Mouse (Mus musculus): ENCODE measurements around the gene Rnf111.
"Not testable (repeated sequence)": the region's sequence is repeated elsewhere in the genome, so short reads cannot be mapped to it uniquely, and the experiment has no call there.

The Rnf111 gene

GRCm38 (mm10) chr9:70503626-70504041 lies at the start of gene Rnf111:
Rnf111 (minus strand) TSS chr9:70503725.
- DNase-seq = peak; percentile 97

- not testable (repeated sequence) for DNase-seq
These were observed 48.7 kb upstream of the Rnf111 start for GRCm38 (mm10) chr9:70552233-70552632.

- no peak for DNase-seq
These were observed 48.0 kb upstream of the Rnf111 start for GRCm38 (mm10) chr9:70551524-70551923.

- DNase-seq = no peak
These were observed 44.8 kb upstream of the Rnf111 start for GRCm38 (mm10) chr9:70548304-70548703.

- DNase-seq = not testable (repeated sequence)
These were observed 43.1 kb upstream of the Rnf111 start for GRCm38 (mm10) chr9:70546576-70546975.

- no peak for DNase-seq
These were observed 41.3 kb upstream of the Rnf111 start for GRCm38 (mm10) chr9:70544831-70545230.

GRCm38 (mm10) chr9:70543985-70544384 lies 40.5 kb upstream of the Rnf111 start:
- no peak for DNase-seq

- DNase-seq = no peak
These were observed 39.7 kb upstream of the Rnf111 start for GRCm38 (mm10) chr9:70543048-70543880.

- peak; percentile 99 for DNase-seq
These were observed 38.9 kb upstream of the Rnf111 start, which contains the start of gene Sltm for GRCm38 (mm10) chr9:70542305-70543041. Sltm (plus strand) TSS chr9:70542754.

GRCm38 (mm10) chr9:70541584-70541983 lies 38.1 kb upstream of the Rnf111 start:
- no peak for DNase-seq

GRCm38 (mm10) chr9:70533328-70533727 lies 29.8 kb upstream of the Rnf111 start:
- no peak for DNase-seq

- no peak for DNase-seq
These were observed 20.8 kb upstream of the Rnf111 start for GRCm38 (mm10) chr9:70524366-70524765.

GRCm38 (mm10) chr9:70523813-70524212 lies 20.3 kb upstream of the Rnf111 start:
- DNase-seq = no peak

- DNase-seq = no peak
These were observed 17.1 kb upstream of the Rnf111 start for GRCm38 (mm10) chr9:70520651-70521050.

- no peak for DNase-seq
These were observed 8.2 kb upstream of the Rnf111 start for GRCm38 (mm10) chr9:70511681-70512080.

- DNase-seq = no peak
These were observed 7.6 kb upstream of the Rnf111 start for GRCm38 (mm10) chr9:70510998-70511583.

- no peak for DNase-seq
These were observed 6.5 kb upstream of the Rnf111 start for GRCm38 (mm10) chr9:70509906-70510525.

- DNase-seq = no peak
These were observed 3.3 kb upstream of the Rnf111 start for GRCm38 (mm10) chr9:70506787-70507186.

- no peak for DNase-seq
These were observed 2.7 kb upstream of the Rnf111 start for GRCm38 (mm10) chr9:70506186-70506585.

GRCm38 (mm10) chr9:70503015-70503603 lies 416 bp downstream of the Rnf111 start:
- peak; percentile 50 for DNase-seq

- DNase-seq = no peak
These were observed 1.1 kb downstream of the Rnf111 start for GRCm38 (mm10) chr9:70502284-70503014.

GRCm38 (mm10) chr9:70496990-70497389 lies 6.5 kb downstream of the Rnf111 start:
- no peak for DNase-seq

All from cerebellum, adult 9-10 months (tissue).